Mouse (Mus musculus) MEL (cell line): Measurements from ENCODE around the gene Angptl7. TPM values are rescaled to one million over a fixed set of nuclear protein-coding genes. Genes with fewer than 3 reads are reported as not detected.

Experiments
- DNase-seq: peaks from one replicate; pipeline ENCODE4 v3.0.0; 2011; ENCODE audit warnings: low read depth, low spot score
- H3K27ac ChIP-seq: 2 replicates; pipeline ENCODE4 v1.5.1; 2012; ENCODE audit warnings: low read depth, mild to moderate bottlenecking, control low read depth, low read length, moderate library complexity; ENCODE audit not compliant: control insufficient read depth
- H3K27me3 ChIP-seq, 2 experiments: fragments of 150-350 bp in 1 of 2; sonication (generic) in 1 of 2; 2 replicates each; pipeline ENCODE4 v1.6.1; 2012; ENCODE audit warnings: low read length in 2 of 2, mild to moderate bottlenecking in 2 of 2, improper control_type of control experiment in 1 of 2, moderate library complexity in 1 of 2; ENCODE audit not compliant: insufficient read depth in 2 of 2, control insufficient read depth in 1 of 2
- H3K36me3 ChIP-seq, 2 experiments: 2 replicates each; pipeline ENCODE4 v1.6.1; 2012 to 2014; ENCODE audit warnings: low read length in 2 of 2, improper control_type of control experiment in 1 of 2, inconsistent platforms in 1 of 2, mild to moderate bottlenecking in 1 of 2; ENCODE audit not compliant: insufficient read depth in 2 of 2, control insufficient read depth in 1 of 2
- H3K4me1 ChIP-seq, 2 experiments: fragments of 150-350 bp in 1 of 2; sonication (generic) in 1 of 2; 2 replicates each; pipeline ENCODE4 v1.6.1; 2012; ENCODE audit warnings: low read length in 2 of 2, improper control_type of control experiment in 1 of 2, mild to moderate bottlenecking in 1 of 2; ENCODE audit not compliant: insufficient read depth in 2 of 2, control insufficient read depth in 1 of 2
- H3K4me3 ChIP-seq, 2 experiments: fragments of 150-350 bp in 1 of 2; sonication (generic) in 1 of 2; 2 replicates each; pipeline ENCODE4 v1.5.1; 2012; ENCODE audit warnings: low read depth in 2 of 2, low read length in 2 of 2, mild to moderate bottlenecking in 2 of 2, moderate library complexity in 2 of 2, control low read depth in 1 of 2, improper control_type of control experiment in 1 of 2; ENCODE audit not compliant: control insufficient read depth in 1 of 2, insufficient read depth in 1 of 2
- H3K79me2 ChIP-seq: 2 replicates; pipeline ENCODE4 v1.6.1; 2012; ENCODE audit warnings: mild to moderate bottlenecking, low read length, moderate library complexity; ENCODE audit not compliant: control insufficient read depth, poor library complexity, insufficient read depth
- H3K9ac ChIP-seq: 2 replicates; pipeline ENCODE4 v1.6.1; 2012; ENCODE audit warnings: low read depth, mild to moderate bottlenecking, control low read depth, low read length, moderate library complexity; ENCODE audit not compliant: control insufficient read depth, poor library complexity, severe bottlenecking
- H3K9me3 ChIP-seq: fragments of 150-350 bp; sonication (generic); replicated peaks from 2 replicates; pipeline ENCODE4 v1.6.1; 2012; ENCODE audit warnings: mild to moderate bottlenecking, low read length, improper control_type of control experiment, moderate library complexity; ENCODE audit not compliant: insufficient read depth
- CTCF ChIP-seq, 3 experiments: IDR thresholded peaks in 2 of 3; conservative IDR thresholded peaks in 1 of 3; 2 replicates each; pipeline ENCODE4 v1.5.1; 2011 to 2012; ENCODE audit warnings: low read length in 3 of 3, low read depth in 2 of 3, mild to moderate bottlenecking in 2 of 3, improper control_type of control experiment in 1 of 3, inconsistent platforms in 1 of 3, mixed read lengths in 1 of 3, moderate library complexity in 1 of 3; ENCODE audit not compliant: control insufficient read depth in 1 of 3, insufficient read depth in 1 of 3, poor library complexity in 1 of 3, severe bottlenecking in 1 of 3
- E2F4 ChIP-seq: IDR thresholded peaks from 2 replicates; pipeline ENCODE4 v1.6.1; 2011; ENCODE audit warnings: low read depth, low read length, improper control_type of control experiment, borderline replicate concordance
- EP300 ChIP-seq, 2 experiments: IDR thresholded peaks; 2 replicates each; pipeline ENCODE4 v1.6.1; 2011; ENCODE audit warnings: improper control_type of control experiment in 2 of 2, low read length in 2 of 2, low read depth in 1 of 2, mild to moderate bottlenecking in 1 of 2
- GABPA ChIP-seq: IDR thresholded peaks from 2 replicates; pipeline ENCODE4 v1.6.1; 2012; ENCODE audit warnings: low read depth, mild to moderate bottlenecking, inconsistent platforms, low read length, improper control_type of control experiment, moderate library complexity
- MAX ChIP-seq: IDR thresholded peaks from 2 replicates; pipeline ENCODE4 v1.6.1; 2011; ENCODE audit warnings: low read length, improper control_type of control experiment
- MAZ ChIP-seq: IDR thresholded peaks from 2 replicates; pipeline ENCODE4 v1.6.1; 2012; ENCODE audit warnings: low read depth, mild to moderate bottlenecking, inconsistent platforms, low read length, improper control_type of control experiment
- MXI1 ChIP-seq: IDR thresholded peaks from 2 replicates; pipeline ENCODE4 v1.6.1; 2011; ENCODE audit warnings: mild to moderate bottlenecking, low read depth, low read length, improper control_type of control experiment
- NRF1 ChIP-seq: IDR thresholded peaks from 2 replicates; pipeline ENCODE4 v1.6.1; 2014; ENCODE audit warnings: low read depth, mild to moderate bottlenecking, inconsistent platforms, low read length, improper control_type of control experiment, moderate library complexity; ENCODE audit not compliant: poor library complexity, insufficient read depth, severe bottlenecking
- POLR2A ChIP-seq, 2 experiments: IDR thresholded peaks; 2 replicates each; pipeline ENCODE4 v1.6.1; 2011 to 2012; ENCODE audit warnings: low read length in 2 of 2, mild to moderate bottlenecking in 2 of 2, control low read depth in 1 of 2, improper control_type of control experiment in 1 of 2, low read depth in 1 of 2, moderate library complexity in 1 of 2; ENCODE audit not compliant: control insufficient read depth in 1 of 2, insufficient read depth in 1 of 2, poor library complexity in 1 of 2
- POLR2AphosphoS5 ChIP-seq: IDR thresholded peaks from 2 replicates; pipeline ENCODE4 v1.6.1; 2012; ENCODE audit warnings: low read depth, borderline replicate concordance, mild to moderate bottlenecking, inconsistent platforms, low read length, moderate library complexity, mixed read lengths
- RCOR1 ChIP-seq: IDR thresholded peaks from 2 replicates; pipeline ENCODE4 v1.6.1; 2012; ENCODE audit warnings: low read depth, mild to moderate bottlenecking, inconsistent platforms, low read length, improper control_type of control experiment
- SMC3 ChIP-seq: IDR thresholded peaks from 2 replicates; pipeline ENCODE4 v1.6.1; 2011; ENCODE audit warnings: low read depth, low read length, improper control_type of control experiment
- TCF12 ChIP-seq: IDR thresholded peaks from 2 replicates; pipeline ENCODE4 v1.6.1; 2014; ENCODE audit warnings: low read depth, mild to moderate bottlenecking, inconsistent platforms, low read length, improper control_type of control experiment, moderate library complexity
- UBTF ChIP-seq: IDR thresholded peaks from 2 replicates; pipeline ENCODE4 v1.6.1; 2012; ENCODE audit warnings: low read depth, mild to moderate bottlenecking, inconsistent platforms, low read length, improper control_type of control experiment, moderate library complexity, borderline replicate concordance; ENCODE audit not compliant: insufficient read depth
- ZC3H11A ChIP-seq: IDR thresholded peaks from 2 replicates; pipeline ENCODE4 v1.6.1; 2012; ENCODE audit warnings: low read depth, mild to moderate bottlenecking, inconsistent platforms, low read length, improper control_type of control experiment
- ZMIZ1 ChIP-seq: IDR thresholded peaks from 2 replicates; pipeline ENCODE4 v1.6.1; 2012; ENCODE audit warnings: low read depth, mild to moderate bottlenecking, inconsistent platforms, low read length, improper control_type of control experiment, moderate library complexity
- ZNF384 ChIP-seq: IDR thresholded peaks from 2 replicates; pipeline ENCODE4 v1.6.1; 2012; ENCODE audit warnings: low read depth, mild to moderate bottlenecking, inconsistent platforms, low read length, improper control_type of control experiment
- polyA plus RNA-seq, 2 experiments: library from polyadenylated mRNA; stranded (reverse) in 1 of 2; unstranded in 1 of 2; fragments of >175 nt in 1 of 2; fragments of >200 nt in 1 of 2; gene quantifications; 2 replicates each; pipeline versions ENCODE4 v1.2.1 to v1.2.4; 2012; ENCODE audit warnings: low replicate concordance in 2 of 2, low read depth in 1 of 2; ENCODE audit not compliant: insufficient read length in 2 of 2, insufficient read depth in 1 of 2, missing spikeins in 1 of 2
- total RNA-seq: library from RNA; depleted of rRNA; stranded (reverse); fragments of 300-350 nt; gene quantifications from 2 replicates; pipeline ENCODE4 v1.2.3, GENCODE M21; 2012

Angptl7 gene
- total and polyA plus RNA-seq, 3 experiments: not detected

GRCm38 (mm10) chr4:148517809-148518208, 17.5 kb upstream of the Angptl7 start:
- H3K36me3 ChIP-seq: peaks cover 0 to 2% of the 10 kb centered on the region in 2 experiments; a peak in 2 of 4 replicates
- H3K27ac ChIP-seq: no peak overlapping the region
- TF ChIP-seq ZC3H11A (no peak), POLR2AphosphoS5 (no peak)
- H3K79me2 ChIP-seq: no peaks in the 10 kb centered on the region
- H3K9me3 ChIP-seq: no peaks in the 10 kb centered on the region
- H3K9ac ChIP-seq: no peak overlapping the region
- no peaks in the 10 kb centered on the region for H3K4me1 ChIP-seq
- no peak for DNase-seq
- H3K27me3 ChIP-seq: no peaks in the 10 kb centered on the region
- no peak overlapping the region for H3K4me3 ChIP-seq

DNA sequence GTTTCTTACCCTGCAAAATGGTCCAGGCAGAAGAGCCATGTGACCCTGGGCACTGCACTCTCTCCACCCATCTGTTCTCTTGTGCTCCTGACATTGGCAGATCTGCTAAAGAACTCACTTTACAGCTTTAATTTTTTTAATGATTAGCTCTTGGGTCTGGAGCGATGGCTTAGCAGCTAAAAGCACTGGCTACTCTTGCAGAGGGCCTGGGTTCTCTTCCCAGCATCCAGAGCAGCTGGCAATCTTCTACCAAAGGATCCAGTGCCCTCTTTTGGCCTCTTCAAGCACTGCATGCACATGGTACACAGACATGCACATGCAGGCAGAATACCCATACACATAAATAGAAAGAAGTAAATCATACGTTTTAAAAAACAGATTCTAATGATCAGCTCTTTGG, 15.1 kb upstream of the Angptl7 start:
- Histone ChIP-seq H3K27me3 (no peaks in the 10 kb centered on the region), H3K4me3 (no peak overlapping the region), H3K27ac (no peak overlapping the region), H3K79me2 (no peaks in the 10 kb centered on the region), H3K4me1 (no peaks in the 10 kb centered on the region), H3K9me3 (no peaks in the 10 kb centered on the region), H3K9ac (no peak overlapping the region), H3K36me3 (peaks cover 0 to 2% of the 10 kb centered on the region in 2 experiments; a peak in 1 of 4 replicates)
- peak; percentile 42 for DNase-seq
- TF ChIP-seq MAX (no peak), EP300 (IDR thresholded peaks at IDR 0.05; ENCODE audit: low read depth in 1 of 2, low read length in 2 of 2) (no peak), SMC3 (peak; percentile 23; the same call in 1 of the 2 replicates), UBTF (no peak), ZNF384 (no peak), ZMIZ1 (no peak), GABPA (no peak), NRF1 (no peak), CTCF (IDR thresholded peaks at IDR 0.05 in 2 of 3, conservative IDR thresholded peaks at IDR 0.05 in 1 of 3; ENCODE audit: control insufficient read depth in 1 of 3, insufficient read depth in 1 of 3, low read depth in 2 of 3, low read length in 3 of 3, poor library complexity in 1 of 3, severe bottlenecking in 1 of 3) (peak; percentile 39 to 42 (median 40))

DNA sequence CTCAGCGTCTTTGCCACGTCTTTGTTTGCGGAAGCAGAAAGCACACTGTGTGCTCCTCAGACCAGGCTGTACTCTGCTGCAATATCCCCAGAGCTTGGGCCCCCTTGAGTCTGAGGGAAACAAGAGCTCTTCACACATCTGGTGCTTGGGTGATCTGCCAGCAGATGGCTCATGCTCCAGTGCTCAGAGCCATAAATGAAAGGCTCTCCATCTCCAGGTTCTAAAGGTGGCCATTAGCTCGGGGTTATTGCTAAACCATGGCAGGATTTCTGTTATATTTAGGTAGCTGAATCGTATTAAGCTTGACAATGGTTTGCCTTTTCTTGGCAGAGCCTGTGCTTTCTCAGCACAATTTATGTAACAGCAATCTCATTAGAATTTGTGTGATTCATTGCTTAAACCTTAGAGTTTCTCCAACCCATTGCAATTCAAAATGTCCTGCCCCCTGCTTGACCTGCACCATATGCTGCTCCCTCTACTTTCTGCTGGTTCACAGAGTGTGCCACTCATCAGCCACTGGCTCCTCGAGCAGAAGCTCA, 12.8 kb upstream of the Angptl7 start:
- no peak overlapping the region for H3K9ac ChIP-seq
- H3K4me1 ChIP-seq: no peaks in the 10 kb centered on the region
- no peaks in the 10 kb centered on the region for H3K27me3 ChIP-seq
- H3K9me3 ChIP-seq: no peaks in the 10 kb centered on the region
- DNase-seq: no peak
- TF ChIP-seq GABPA (no peak), TCF12 (no peak), E2F4 (no peak), ZC3H11A (no peak), ZMIZ1 (no peak), MAZ (no peak), EP300 (IDR thresholded peaks at IDR 0.05; ENCODE audit: low read depth in 1 of 2, low read length in 2 of 2) (no peak), RCOR1 (no peak), MXI1 (no peak), MAX (no peak), POLR2A (IDR thresholded peaks at IDR 0.05; ENCODE audit: control insufficient read depth in 1 of 2, insufficient read depth in 1 of 2, low read depth in 1 of 2, low read length in 2 of 2, poor library complexity in 1 of 2) (no peak)
- peaks cover 0 to 5% of the 10 kb centered on the region in 2 experiments; a peak in 1 of 4 replicates for H3K36me3 ChIP-seq
- H3K79me2 ChIP-seq: no peaks in the 10 kb centered on the region
- H3K27ac ChIP-seq: no peak overlapping the region
- no peak overlapping the region for H3K4me3 ChIP-seq
